In the genomic region with DNA sequence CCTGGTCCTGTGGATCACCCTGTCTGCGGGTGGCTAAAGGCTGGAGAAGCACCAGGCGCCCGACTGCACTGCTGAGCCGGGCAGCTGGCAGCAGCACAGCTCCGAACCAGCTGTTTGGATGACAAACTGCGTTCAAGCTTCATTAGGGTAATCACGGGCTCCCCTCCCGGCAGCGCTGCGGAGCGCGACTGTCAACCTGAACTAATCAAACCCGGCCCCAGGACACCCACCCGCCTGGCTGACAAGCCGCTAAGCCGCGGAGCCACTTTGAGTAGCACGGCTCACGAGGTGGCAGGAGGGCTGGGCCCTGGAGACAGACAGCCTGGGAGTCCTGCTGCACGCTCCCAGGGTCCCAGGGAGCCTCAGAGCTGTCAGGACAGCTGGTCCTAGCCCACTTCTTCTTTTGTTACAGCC, we compare ENCODE assay signal across 9 mouse cellular contexts. TPM values are rescaled to one million over a fixed set of nuclear protein-coding genes. Genes with fewer than 3 reads are reported as not detected.
DNase-seq lines count a peak whose midpoint lies in the region; ATAC-seq and TF ChIP-seq lines count a peak whose summit lies in the region.
"Had no signal": no experiment of that assay in that cellular context is flagged by ENCODE, and none has a peak within 500 bp of the region (broad histone marks: within the 10 kb centered on the region; RNA-seq: fewer than 3 reads in every experiment).

No protein-coding gene starts in this region.

- no peak for TF ChIP-seq POLR2A in brain, embryonic 14.5 days (IDR thresholded peaks at IDR 0.05; ENCODE audit: borderline replicate concordance, extremely low read depth, insufficient read depth, insufficient read length, poor library complexity, severe bottlenecking)

- H3K9ac ChIP-seq in heart, postnatal 0 days (replicated peaks; ENCODE audit: low read depth, low read length): no peak overlapping the region
- no peak overlapping the region for H3K9ac ChIP-seq in midbrain, postnatal 0 days (replicated peaks; ENCODE audit: low read length, poor library complexity, severe bottlenecking)

- H3K36me3 ChIP-seq in heart, postnatal 0 days (replicated peaks; ENCODE audit: control insufficient read depth, insufficient read depth, low read length): no peaks in the 10 kb centered on the region
- H3K36me3 ChIP-seq in hindbrain, embryonic 10.5 days: no peaks in the 10 kb centered on the region
- no peaks in the 10 kb centered on the region for H3K36me3 ChIP-seq in midbrain, postnatal 0 days (ENCODE audit: insufficient read depth, low read length)

- no peak for DNase-seq in heart, postnatal 0 days (ENCODE audit: low spot score)
- no peak for DNase-seq in heart, postnatal 25 days (ENCODE audit: low spot score)
- peak; percentile 93 for DNase-seq in brain, embryonic 14.5 days (ENCODE audit: low read depth)
- DNase-seq in hindbrain, embryonic 10.5 days (ENCODE audit: low spot score): peak; percentile 73
- peak; percentile 79 for DNase-seq in midbrain, postnatal 0 days (ENCODE audit: low spot score)
- no peak for DNase-seq in urinary bladder, postnatal 4 days (ENCODE audit: low spot score in 2 of 2)
- DNase-seq in left cerebral cortex, adult 8-10 months (ENCODE audit: low spot score in 2 of 2): no peak
- DNase-seq in left cerebral cortex, adult 11 months (ENCODE audit: low spot score): no peak
- DNase-seq: gastrocnemius, adult 2 months had no signal

- H3K4me1 ChIP-seq in heart, postnatal 0 days (ENCODE audit: control insufficient read depth, insufficient read depth): 0 out of 2 replicates have a peak, but pooled peaks cover 6% of the 10 kb centered on the region
- peaks cover 75% of the 10 kb centered on the region for H3K4me1 ChIP-seq in hindbrain, embryonic 10.5 days (replicated peaks)
- peaks cover 18% of the 10 kb centered on the region for H3K4me1 ChIP-seq in midbrain, postnatal 0 days (ENCODE audit: insufficient read depth, low read length)

- TF ChIP-seq CTCF in heart, postnatal 0 days (IDR thresholded peaks at IDR 0.05; ENCODE audit: low read depth): no peak
- peak; percentile 5; the same call in 1 of the 2 replicates for TF ChIP-seq CTCF in brain, embryonic 14.5 days (IDR thresholded peaks at IDR 0.05; ENCODE audit: borderline replicate concordance, extremely low read depth, insufficient read depth, insufficient read length)
- peak; percentile 16; the same call in 1 of the 2 replicates for TF ChIP-seq CTCF in midbrain, postnatal 0 days (IDR thresholded peaks at IDR 0.05)

- intact Hi-C loops in heart, postnatal 25 days (cut with DNase I): no loop called here

- 0 out of 2 replicates have a peak overlapping the region, but pooled peaks have one; percentile 11 for H3K4me2 ChIP-seq in heart, postnatal 0 days (ENCODE audit: low read depth, low read length)
- peak overlapping the region; percentile 15; the same call in 1 of the 2 replicates for H3K4me2 ChIP-seq in midbrain, postnatal 0 days (ENCODE audit: low read depth, low read length, poor library complexity, severe bottlenecking)

- no peak overlapping the region for H3K27ac ChIP-seq in heart, postnatal 0 days (ENCODE audit: low read depth)
- H3K27ac ChIP-seq in hindbrain, embryonic 10.5 days: peak overlapping the region; percentile 66
- no peak overlapping the region for H3K27ac ChIP-seq in midbrain, postnatal 0 days (ENCODE audit: low read depth, low read length)
- H3K27ac ChIP-seq: gastrocnemius, adult 2 months had no signal

- WGBS in heart, postnatal 0 days: 21% methylated on average over 20 of the region's 20 CpGs
- WGBS in hindbrain, embryonic 10.5 days: 3% methylated on average over 20 of the region's 20 CpGs
- 7% methylated on average over 20 of the region's 20 CpGs for WGBS in midbrain, postnatal 0 days

- no peaks in the 10 kb centered on the region for H3K9me3 ChIP-seq in heart, postnatal 0 days (replicated peaks; ENCODE audit: control insufficient read depth, low read length)
- H3K9me3 ChIP-seq in hindbrain, embryonic 10.5 days: no peaks in the 10 kb centered on the region
- no peaks in the 10 kb centered on the region for H3K9me3 ChIP-seq in midbrain, postnatal 0 days (ENCODE audit: low read length)

- H3K27me3 ChIP-seq in heart, postnatal 0 days (ENCODE audit: control insufficient read depth, insufficient read depth, low read length): peaks cover 35% of the 10 kb centered on the region
- H3K27me3 ChIP-seq in hindbrain, embryonic 10.5 days (ENCODE audit: insufficient read depth, poor library complexity, severe bottlenecking): peaks cover 100% of the 10 kb centered on the region
- no peaks in the 10 kb centered on the region for H3K27me3 ChIP-seq in midbrain, postnatal 0 days (ENCODE audit: insufficient read depth, low read length)

- H3K4me3 ChIP-seq in heart, postnatal 0 days (ENCODE audit: low read depth, low read length): no peak overlapping the region
- peak overlapping the region; percentile 22; the same call in 1 of the 2 replicates for H3K4me3 ChIP-seq in hindbrain, embryonic 10.5 days
- no peak overlapping the region for H3K4me3 ChIP-seq in midbrain, postnatal 0 days (ENCODE audit: low read depth, low read length)
- H3K4me3 ChIP-seq: gastrocnemius, adult 2 months had no signal

- TF ChIP-seq EP300 in heart, postnatal 0 days (IDR thresholded peaks at IDR 0.05; ENCODE audit: low read depth): no peak

- 0 out of 2 replicates have a peak, but pooled peaks have one; percentile 25 for ATAC-seq in heart, postnatal 0 days (ENCODE audit: insufficient read depth, low read depth)
- ATAC-seq in midbrain, postnatal 0 days (ENCODE audit: low FRiP score): peak; percentile 22; the same call in 1 of the 2 replicates

RNA-seq across cellular contexts. Expression of a gene that starts 35.4 kb away (rescaled TPM):
- total RNA-seq in heart, postnatal 0 days (2014; rRNA removed; ENCODE audit: low replicate concordance): 36.7 and 43.6 TPM in 2 replicates
- polyA plus RNA-seq in heart, postnatal 0 days (2015; fragmentation: Nextera tagmentation; extraction: Ambion mirVana): 3.0 TPM in 2 replicates
- 10 to 100 TPM; 52.2 to 55.8 TPM for total RNA-seq in heart, postnatal 25 days (2021)
- 34.0 and 46.8 TPM in 2 replicates for polyA plus RNA-seq in brain, embryonic 14.5 days (2012; rRNA removed)
- 6.7 and 6.9 TPM in 2 replicates for polyA plus RNA-seq in hindbrain, embryonic 10.5 days (2016; fragmentation: Nextera tagmentation; extraction: Ambion mirVana)
- total RNA-seq in midbrain, postnatal 0 days (2014; rRNA removed): 125 and 131 TPM in 2 replicates
- 10.6 and 11.8 TPM in 2 replicates for polyA plus RNA-seq in midbrain, postnatal 0 days (2015; fragmentation: Nextera tagmentation; extraction: Ambion mirVana)
- total RNA-seq in left cerebral cortex, adult 8-10 months (2022): 100 to 1,000 TPM; 229 to 258 (median 236) TPM

Comparison
In these comparisons a context has a peak if more than half of its experiments do, and no peak if none do; other contexts are left out.
1. DNase-seq: peak in brain, embryonic 14.5 days (single experiment), hindbrain, embryonic 10.5 days (single experiment) and midbrain, postnatal 0 days (single experiment); none in heart, postnatal 0 days (single experiment), heart, postnatal 25 days (single experiment), urinary bladder, postnatal 4 days (0 of 2), left cerebral cortex, adult 8-10 months (0 of 2) and left cerebral cortex, adult 11 months (single experiment).